Mouse (Mus musculus): Measurements from ENCODE around the gene Tmem206. TPM values are rescaled to one million over a fixed set of nuclear protein-coding genes. Genes with fewer than 3 reads are reported as not detected.
A peak's percentile ranks its signal among the peaks of the same experiment; 100 is the strongest.

Gene Tmem206
- 21.3 and 24.7 TPM in 2 replicates for polyA plus RNA-seq (2015; fragmentation: Nextera tagmentation; extraction: Ambion mirVana)

DNA sequence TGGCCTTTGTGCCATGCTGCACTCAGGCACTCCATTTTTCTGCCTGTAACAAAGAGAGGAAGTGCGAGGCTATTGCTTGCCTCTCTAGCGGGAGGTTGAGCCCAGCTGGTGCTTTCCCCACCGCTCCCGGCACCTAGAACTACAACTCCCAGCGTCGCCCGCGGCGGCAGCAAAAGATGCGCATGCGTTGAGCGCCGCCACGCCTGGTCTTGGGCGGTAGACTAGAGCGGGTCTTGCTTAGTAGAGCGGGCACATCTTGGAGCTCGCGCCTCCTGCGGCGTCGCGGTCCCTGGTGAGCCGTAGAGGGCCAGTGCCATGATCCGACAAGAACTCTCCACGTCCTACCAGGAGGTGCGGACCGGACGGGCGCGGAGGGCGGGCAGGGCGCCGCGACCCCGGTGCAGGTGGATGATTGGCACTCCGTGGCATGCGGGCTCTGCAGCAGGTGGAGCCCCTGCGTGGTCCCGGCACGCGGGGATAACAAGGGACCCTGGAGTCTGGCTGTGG is at the start of gene Tmem206:
TSS of gene Tmem206 (plus strand) at position 187 of the 507 bp plus-strand sequence.
- Histone ChIP-seq H3K4me3 (replicated peaks) (peak within 1 kb of the TSS; percentile 73), H3K27me3 (no peaks in the 10 kb centered on the region)
- WGBS = under 1% methylated on average over 42 of the region's 42 CpGs

GRCm38 (mm10) chr1:191276181-191276580 is 49.5 kb upstream of the Tmem206 start:
- no peak overlapping the region for H3K27ac ChIP-seq
- peaks cover 2% of the 10 kb centered on the region for H3K4me1 ChIP-seq
- 95% methylated on average over 7 of the region's 7 CpGs for whole genome bisulfite sequencing
- H3K4me3 ChIP-seq (replicated peaks) = no peak overlapping the region
- no peaks in the 10 kb centered on the region for H3K27me3 ChIP-seq
- H3K9me3 ChIP-seq (replicated peaks) = no peaks in the 10 kb centered on the region
- no peak for ATAC-seq (replicated peaks; ENCODE audit: low FRiP score)
- no peak overlapping the region for H3K4me2 ChIP-seq
- no peak overlapping the region for H3K9ac ChIP-seq
- no peaks in the 10 kb centered on the region for H3K36me3 ChIP-seq

More for the DNA sequence above, at the start of gene Tmem206:
- Histone ChIP-seq H3K9me3 (replicated peaks) (no peaks in the 10 kb centered on the region), H3K4me1 (peaks cover 31% of the 10 kb centered on the region), H3K4me2 (peak within 1 kb of the TSS; percentile 87), H3K27ac (peak within 1 kb of the TSS; percentile 82), H3K9ac (peak within 1 kb of the TSS; percentile 75), H3K36me3 (no peaks in the 10 kb centered on the region)
- ATAC-seq (replicated peaks; ENCODE audit: low FRiP score) = peak; percentile 95

DNA sequence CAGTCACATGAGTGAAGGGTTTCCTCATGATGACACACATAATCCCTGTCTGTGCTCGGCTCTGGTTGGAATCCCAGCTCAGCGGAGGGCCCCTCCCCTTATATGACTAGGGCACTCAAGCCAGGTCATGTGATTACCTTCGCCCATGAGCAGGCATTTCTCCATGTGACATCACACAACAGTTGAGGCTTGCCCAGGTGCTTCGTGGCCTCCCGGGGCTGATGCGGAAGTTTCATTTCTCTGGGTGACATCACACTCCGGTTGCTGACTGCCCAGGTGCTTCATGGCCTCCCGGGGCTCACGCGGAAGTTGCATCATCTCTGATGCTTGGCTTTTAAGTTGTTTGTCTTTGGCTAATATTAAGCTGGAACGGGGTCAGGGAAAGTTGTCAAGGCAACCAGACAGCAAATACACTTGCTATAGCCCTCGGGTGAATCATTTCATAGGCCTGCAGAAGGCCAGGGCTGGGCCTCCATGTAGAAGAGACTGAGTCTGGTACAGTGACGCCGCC is 48.1 kb upstream of the Tmem206 start:
- H3K4me2 ChIP-seq = no peak overlapping the region
- no peak overlapping the region for H3K27ac ChIP-seq
- 79% methylated on average over 14 of the region's 14 CpGs for WGBS
- no peaks in the 10 kb centered on the region for H3K27me3 ChIP-seq
- peaks cover 10% of the 10 kb centered on the region for H3K4me1 ChIP-seq
- ATAC-seq (replicated peaks; ENCODE audit: low FRiP score) = no peak
- H3K36me3 ChIP-seq = no peaks in the 10 kb centered on the region
- H3K4me3 ChIP-seq (replicated peaks) = no peak overlapping the region
- H3K9ac ChIP-seq = no peak overlapping the region
- H3K9me3 ChIP-seq (replicated peaks) = no peaks in the 10 kb centered on the region

DNA sequence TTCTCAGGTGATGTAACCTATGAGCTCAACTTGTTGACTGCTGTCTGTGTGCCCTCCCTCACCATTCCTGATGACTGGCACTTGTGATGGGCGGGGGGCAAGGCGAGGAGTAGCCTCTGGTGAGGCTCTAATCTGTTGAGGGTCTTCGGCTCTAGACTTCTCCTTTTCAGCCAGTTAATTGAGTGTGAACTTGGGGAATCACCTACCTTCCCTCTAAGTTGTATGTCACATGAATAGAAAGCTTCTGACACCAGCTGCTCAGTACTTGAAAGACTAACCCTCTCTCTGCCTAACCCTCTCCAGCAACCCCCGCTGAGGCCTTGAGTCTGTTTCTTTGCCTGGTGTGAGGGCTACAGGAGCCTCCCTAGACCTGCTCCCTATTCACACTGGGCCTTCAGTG is 47.4 kb upstream of the Tmem206 start:
- Histone ChIP-seq H3K9me3 (replicated peaks) (no peaks in the 10 kb centered on the region), H3K27ac (no peak overlapping the region), H3K4me2 (no peak overlapping the region), H3K4me1 (peaks cover 10% of the 10 kb centered on the region), H3K9ac (no peak overlapping the region), H3K4me3 (replicated peaks) (no peak overlapping the region), H3K36me3 (no peaks in the 10 kb centered on the region), H3K27me3 (no peaks in the 10 kb centered on the region)
- WGBS = 71% methylated on average over 4 of the region's 4 CpGs
- no peak for ATAC-seq (replicated peaks; ENCODE audit: low FRiP score)

GRCm38 (mm10) chr1:191281171-191281570 is 44.5 kb upstream of the Tmem206 start:
- no peaks in the 10 kb centered on the region for H3K36me3 ChIP-seq
- no peak for ATAC-seq (replicated peaks; ENCODE audit: low FRiP score)
- H3K4me3 ChIP-seq (replicated peaks) = no peak overlapping the region
- no peak overlapping the region for H3K27ac ChIP-seq
- 64% methylated on average over 7 of the region's 7 CpGs for WGBS
- no peaks in the 10 kb centered on the region for H3K9me3 ChIP-seq (replicated peaks)
- peaks cover 10% of the 10 kb centered on the region for H3K4me1 ChIP-seq
- no peaks in the 10 kb centered on the region for H3K27me3 ChIP-seq
- no peak overlapping the region for H3K4me2 ChIP-seq
- no peak overlapping the region for H3K9ac ChIP-seq

DNA sequence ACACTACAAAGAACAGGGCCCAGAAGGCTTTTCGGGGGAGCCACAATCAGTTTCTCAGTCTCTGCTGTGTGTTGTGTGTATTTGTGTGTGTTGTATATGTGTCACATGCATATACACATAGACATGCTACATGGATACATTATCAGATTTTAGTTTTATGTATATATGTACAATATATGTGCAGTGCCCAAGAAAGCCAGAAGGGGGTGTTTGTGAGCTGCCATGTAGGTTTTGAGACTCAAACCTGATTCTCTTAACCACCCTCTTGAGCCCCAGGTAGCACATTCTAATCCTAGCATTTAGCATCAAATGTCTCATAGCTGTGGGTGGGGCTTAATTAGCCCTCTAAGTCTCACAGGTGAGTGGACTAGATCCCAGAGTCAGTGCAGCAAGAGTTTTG is 43.4 kb upstream of the Tmem206 start:
- Histone ChIP-seq H3K9ac (no peak overlapping the region), H3K4me1 (peaks cover 10% of the 10 kb centered on the region), H3K4me2 (no peak overlapping the region), H3K27me3 (no peaks in the 10 kb centered on the region), H3K4me3 (replicated peaks) (no peak overlapping the region), H3K27ac (no peak overlapping the region), H3K36me3 (no peaks in the 10 kb centered on the region), H3K9me3 (replicated peaks) (no peaks in the 10 kb centered on the region)
- no peak for ATAC-seq (replicated peaks; ENCODE audit: low FRiP score)
- 84% methylated on average over 1 of the region's 1 CpGs for WGBS

GRCm38 (mm10) chr1:191283110-191284040 is 42.3 kb upstream of the Tmem206 start:
- Histone ChIP-seq H3K36me3 (no peaks in the 10 kb centered on the region), H3K4me3 (replicated peaks) (no peak overlapping the region), H3K9me3 (replicated peaks) (no peaks in the 10 kb centered on the region), H3K9ac (no peak overlapping the region), H3K27ac (no peak overlapping the region), H3K4me2 (no peak overlapping the region), H3K27me3 (no peaks in the 10 kb centered on the region), H3K4me1 (peaks cover 10% of the 10 kb centered on the region)
- 0 out of 2 replicates have a peak, but pooled peaks have one; percentile 31 for ATAC-seq (replicated peaks; ENCODE audit: low FRiP score)
- 73% methylated on average over 13 of the region's 13 CpGs for WGBS

DNA sequence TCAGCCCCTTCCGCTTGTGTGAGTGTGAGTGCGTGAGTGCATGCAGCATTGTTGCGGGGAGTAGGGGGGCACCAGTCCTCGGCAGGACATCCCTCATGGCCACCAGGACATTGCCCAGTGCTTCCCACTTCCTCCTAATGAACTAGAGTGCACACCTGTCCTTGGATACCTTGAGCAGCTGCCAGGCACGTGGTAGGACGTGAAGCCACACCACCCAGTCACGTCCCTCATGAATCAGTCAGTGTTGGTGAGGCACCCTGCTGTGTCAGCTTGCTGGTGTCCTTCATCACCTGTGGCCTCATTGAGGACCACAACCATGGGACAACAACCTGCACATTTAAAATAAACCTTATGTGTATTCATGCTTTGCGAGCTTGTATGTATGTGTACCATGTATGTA is 41.2 kb upstream of the Tmem206 start:
- 88% methylated on average over 8 of the region's 8 CpGs for WGBS
- Histone ChIP-seq H3K36me3 (no peaks in the 10 kb centered on the region), H3K27ac (no peak overlapping the region), H3K4me2 (no peak overlapping the region), H3K4me3 (replicated peaks) (no peak overlapping the region), H3K9me3 (replicated peaks) (no peaks in the 10 kb centered on the region), H3K27me3 (no peaks in the 10 kb centered on the region), H3K4me1 (peaks cover 10% of the 10 kb centered on the region), H3K9ac (no peak overlapping the region)
- no peak for ATAC-seq (replicated peaks; ENCODE audit: low FRiP score)

- Histone ChIP-seq H3K4me1 (no peaks in the 10 kb centered on the region; the same call in 1 of the 2 replicates), H3K4me2 (no peak overlapping the region), H3K27ac (no peak overlapping the region), H3K9me3 (replicated peaks) (no peaks in the 10 kb centered on the region), H3K9ac (no peak overlapping the region), H3K4me3 (replicated peaks) (no peak overlapping the region), H3K27me3 (no peaks in the 10 kb centered on the region), H3K36me3 (no peaks in the 10 kb centered on the region)
- ATAC-seq (replicated peaks; ENCODE audit: low FRiP score) = peak; percentile 14; the same call in 1 of the 2 replicates
- 36% methylated on average over 8 of the region's 8 CpGs for WGBS
Observed at GRCm38 (mm10) chr1:191288762-191289161, 37.0 kb upstream of the Tmem206 start.

DNA sequence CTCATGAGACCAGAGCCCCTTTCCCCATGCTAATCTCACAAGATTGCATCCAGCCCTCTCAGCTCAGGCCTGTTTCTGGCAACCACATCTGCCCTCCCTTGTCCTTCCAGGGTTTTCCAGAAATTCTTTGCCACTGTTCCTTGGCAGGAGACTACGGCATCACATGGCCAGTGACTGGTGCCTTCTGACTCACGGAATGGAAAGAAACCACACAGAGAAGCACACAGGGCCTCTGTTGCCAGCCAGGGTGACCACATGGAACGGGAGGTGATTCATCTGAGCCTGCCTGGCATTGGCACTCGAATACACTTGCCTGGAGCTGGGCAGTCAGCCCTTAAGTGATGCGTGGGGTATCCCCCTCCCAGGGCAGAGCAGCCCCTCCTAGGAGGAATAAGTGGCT is 33.4 kb upstream of the Tmem206 start:
- no peak overlapping the region for H3K9ac ChIP-seq
- 68% methylated on average over 5 of the region's 5 CpGs for WGBS

DNA sequence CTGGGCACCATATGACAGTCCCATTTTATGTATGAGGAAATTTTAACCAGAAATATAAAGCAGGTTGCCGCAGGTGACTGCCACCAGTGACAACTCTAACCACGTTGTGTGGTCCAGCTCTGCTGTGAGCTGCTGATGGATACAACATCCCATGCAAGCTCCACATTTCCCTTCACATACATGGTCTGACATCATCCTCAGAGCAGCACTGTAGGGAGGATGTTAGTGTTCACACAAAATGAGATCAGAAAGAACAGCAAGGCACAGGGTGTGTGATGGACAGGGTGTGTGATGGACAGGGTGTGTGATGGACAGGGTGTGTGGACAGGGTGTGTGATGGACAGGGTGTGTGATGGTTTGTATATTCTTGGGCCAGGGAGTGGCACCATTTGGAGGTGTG is 32.7 kb upstream of the Tmem206 start:
- Histone ChIP-seq H3K9ac (no peak overlapping the region), H3K4me1 (peaks cover 8% of the 10 kb centered on the region), H3K9me3 (replicated peaks) (no peaks in the 10 kb centered on the region), H3K4me3 (replicated peaks) (no peak overlapping the region), H3K36me3 (no peaks in the 10 kb centered on the region), H3K27me3 (no peaks in the 10 kb centered on the region), H3K4me2 (no peak overlapping the region), H3K27ac (no peak overlapping the region)
- ATAC-seq (replicated peaks; ENCODE audit: low FRiP score) = no peak
- WGBS = 84% methylated on average over 2 of the region's 2 CpGs

More for the DNA sequence above, 33.4 kb upstream of the Tmem206 start:
- no peaks in the 10 kb centered on the region for H3K27me3 ChIP-seq
- H3K36me3 ChIP-seq = no peaks in the 10 kb centered on the region
- peaks cover 8% of the 10 kb centered on the region for H3K4me1 ChIP-seq
- H3K9me3 ChIP-seq (replicated peaks) = no peaks in the 10 kb centered on the region
- H3K4me3 ChIP-seq (replicated peaks) = no peak overlapping the region
- no peak overlapping the region for H3K4me2 ChIP-seq
- ATAC-seq (replicated peaks; ENCODE audit: low FRiP score) = no peak
- no peak overlapping the region for H3K27ac ChIP-seq

Data from kidney, embryonic 15.5 days (tissue).